Mouse (Mus musculus): ENCODE data around the gene Lhpp. TPM values are rescaled to one million over a fixed set of nuclear protein-coding genes. Genes with fewer than 3 reads are reported as not detected.

The Lhpp gene
- polyA plus RNA-seq, 1 experiment from 2014 or later = 14.3 TPM

DNA sequence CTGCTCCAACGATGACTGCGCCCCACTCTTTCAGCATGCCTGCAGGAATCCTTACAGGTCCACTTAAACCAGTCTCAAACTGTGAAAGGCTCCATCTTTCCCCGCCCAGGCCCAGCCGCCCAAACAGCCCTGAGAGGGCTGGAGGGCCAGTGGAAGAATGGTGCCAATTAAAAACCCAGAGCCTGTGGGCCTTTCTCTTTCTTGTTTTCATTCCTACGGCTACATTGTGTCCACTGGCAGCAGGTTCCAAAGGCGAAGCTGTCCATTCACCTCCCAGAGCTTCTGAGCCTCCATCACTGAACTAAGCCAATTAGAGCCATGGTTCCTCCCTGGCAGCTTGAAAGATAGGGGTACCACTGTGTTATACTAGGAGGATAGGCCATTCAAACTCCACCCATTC lies 121.1 kb downstream of the Lhpp start:
- Histone ChIP-seq H3K27me3 (replicated peaks; ENCODE audit: control insufficient read depth, insufficient read depth, low read length) (no peaks in the 10 kb centered on the region), H3K9ac (ENCODE audit: low read depth, low read length) (no peak overlapping the region), H3K9me3 (ENCODE audit: control insufficient read depth, low read length) (no peaks in the 10 kb centered on the region), H3K36me3 (ENCODE audit: control insufficient read depth, insufficient read depth, low read length) (no peaks in the 10 kb centered on the region; the same call in 1 of the 2 replicates), H3K4me2 (ENCODE audit: low read depth, low read length) (no peak overlapping the region), H3K27ac (replicated peaks; ENCODE audit: low read depth, low read length) (no peak overlapping the region), H3K4me3 (ENCODE audit: low read depth, low read length) (no peak overlapping the region), H3K4me1 (ENCODE audit: control insufficient read depth, insufficient read depth, low read length) (peaks cover 18% of the 10 kb centered on the region)
- ATAC-seq (ENCODE audit: low read depth) (no peak), DNase-seq (ENCODE audit: low spot score) (no peak)
- WGBS = 65% methylated on average over 6 of the region's 6 CpGs

DNA sequence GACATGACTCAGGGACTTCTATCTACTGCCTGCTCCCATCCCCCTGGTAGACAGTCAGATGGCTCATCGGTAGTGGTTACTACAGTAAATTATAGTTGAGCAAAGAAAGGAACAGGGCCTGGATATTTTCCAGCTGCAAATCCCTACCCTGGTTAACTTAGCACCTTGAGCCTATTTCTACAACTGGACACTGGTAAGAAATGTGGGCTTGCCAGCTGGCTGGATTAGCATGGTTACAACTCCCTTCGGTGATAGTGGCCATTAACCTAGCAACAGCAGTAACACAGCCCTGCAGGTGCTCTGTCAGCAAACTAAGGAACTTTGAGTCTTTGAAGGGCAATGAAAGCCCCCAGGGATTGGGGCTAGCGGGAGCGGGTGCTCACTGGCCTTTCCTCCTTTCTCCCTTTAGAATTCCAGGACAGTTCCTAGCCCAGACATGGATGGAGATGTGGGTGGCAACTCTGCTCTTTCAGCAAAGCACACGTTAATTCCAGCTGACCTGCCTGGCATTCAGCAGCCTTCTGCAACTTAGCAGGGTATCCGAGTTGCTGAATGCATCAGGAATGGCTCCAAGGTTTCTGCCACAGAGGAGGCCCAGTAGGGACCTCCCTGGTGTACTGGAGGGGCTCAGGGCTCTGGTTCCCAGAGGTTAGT lies 121.8 kb downstream of the Lhpp start:
- no peaks in the 10 kb centered on the region for H3K9me3 ChIP-seq (ENCODE audit: control insufficient read depth, low read length)
- no peaks in the 10 kb centered on the region for H3K27me3 ChIP-seq (replicated peaks; ENCODE audit: control insufficient read depth, insufficient read depth, low read length)
- ATAC-seq (ENCODE audit: low read depth) = no peak
- 66% methylated on average over 6 of the region's 6 CpGs for WGBS
- H3K36me3 ChIP-seq (ENCODE audit: control insufficient read depth, insufficient read depth, low read length) = no peaks in the 10 kb centered on the region; the same call in 1 of the 2 replicates
- no peak overlapping the region for H3K9ac ChIP-seq (ENCODE audit: low read depth, low read length)
- no peak for DNase-seq (ENCODE audit: low spot score)
- no peak overlapping the region for H3K4me2 ChIP-seq (ENCODE audit: low read depth, low read length)
- H3K4me1 ChIP-seq (ENCODE audit: control insufficient read depth, insufficient read depth, low read length) = peaks cover 21% of the 10 kb centered on the region
- H3K27ac ChIP-seq (replicated peaks; ENCODE audit: low read depth, low read length) = no peak overlapping the region
- H3K4me3 ChIP-seq (ENCODE audit: low read depth, low read length) = no peak overlapping the region

DNA sequence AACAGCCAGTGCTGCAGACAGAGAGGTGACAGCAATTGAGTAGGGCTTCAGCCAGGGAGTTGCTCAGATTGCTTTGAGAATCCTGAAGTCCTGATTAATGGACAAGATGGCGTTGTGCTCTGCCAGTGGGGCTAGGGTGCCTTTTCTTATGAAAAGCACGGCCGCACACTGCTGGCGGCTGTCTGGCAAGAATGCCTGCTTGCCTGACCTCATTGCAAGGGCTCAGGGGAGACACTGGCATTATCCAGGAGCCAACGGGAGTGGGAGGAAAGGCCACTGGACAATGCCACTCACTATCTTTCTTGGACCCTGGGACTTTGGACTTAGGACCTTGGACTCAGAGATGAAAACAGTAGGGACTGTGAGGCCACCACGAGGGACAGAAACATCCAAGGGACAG lies 123.1 kb downstream of the Lhpp start:
- Histone ChIP-seq H3K9ac (ENCODE audit: low read depth, low read length) (no peak overlapping the region), H3K27me3 (replicated peaks; ENCODE audit: control insufficient read depth, insufficient read depth, low read length) (no peaks in the 10 kb centered on the region), H3K9me3 (ENCODE audit: control insufficient read depth, low read length) (no peaks in the 10 kb centered on the region), H3K4me1 (ENCODE audit: control insufficient read depth, insufficient read depth, low read length) (peaks cover 21% of the 10 kb centered on the region), H3K36me3 (ENCODE audit: control insufficient read depth, insufficient read depth, low read length) (no peaks in the 10 kb centered on the region; the same call in 1 of the 2 replicates), H3K4me2 (ENCODE audit: low read depth, low read length) (no peak overlapping the region), H3K4me3 (ENCODE audit: low read depth, low read length) (no peak overlapping the region), H3K27ac (replicated peaks; ENCODE audit: low read depth, low read length) (no peak overlapping the region)
- ATAC-seq (ENCODE audit: low read depth) (no peak), DNase-seq (ENCODE audit: low spot score) (no peak)
- WGBS = 81% methylated on average over 6 of the region's 6 CpGs

DNA sequence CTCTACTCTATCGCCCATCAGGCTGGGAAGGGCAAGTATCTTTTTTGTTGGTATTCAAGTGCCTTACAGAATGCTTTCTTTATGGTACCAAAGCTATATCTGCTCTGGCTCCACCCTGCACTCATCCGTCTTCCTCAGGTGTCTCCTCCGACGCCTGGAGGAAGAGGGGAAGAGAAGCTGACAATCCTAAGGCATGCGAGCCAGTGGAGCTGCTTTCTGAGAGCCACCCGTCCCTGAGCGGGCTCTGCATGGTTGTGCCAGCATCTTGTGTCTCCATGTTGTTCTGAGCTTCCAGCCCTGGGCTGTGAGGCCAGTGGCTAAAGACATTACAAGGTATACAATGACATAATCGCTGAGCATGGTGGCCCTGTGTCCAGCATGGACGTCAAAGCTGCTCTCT lies 123.8 kb downstream of the Lhpp start:
- Histone ChIP-seq H3K4me2 (ENCODE audit: low read depth, low read length) (no peak overlapping the region), H3K9me3 (ENCODE audit: control insufficient read depth, low read length) (no peaks in the 10 kb centered on the region), H3K9ac (ENCODE audit: low read depth, low read length) (no peak overlapping the region), H3K36me3 (ENCODE audit: control insufficient read depth, insufficient read depth, low read length) (no peaks in the 10 kb centered on the region; the same call in 1 of the 2 replicates), H3K27me3 (replicated peaks; ENCODE audit: control insufficient read depth, insufficient read depth, low read length) (no peaks in the 10 kb centered on the region), H3K27ac (replicated peaks; ENCODE audit: low read depth, low read length) (no peak overlapping the region), H3K4me1 (ENCODE audit: control insufficient read depth, insufficient read depth, low read length) (peaks cover 21% of the 10 kb centered on the region), H3K4me3 (ENCODE audit: low read depth, low read length) (no peak overlapping the region)
- no peak for DNase-seq (ENCODE audit: low spot score)
- 88% methylated on average over 9 of the region's 9 CpGs for WGBS
- no peak for ATAC-seq (ENCODE audit: low read depth)

DNA sequence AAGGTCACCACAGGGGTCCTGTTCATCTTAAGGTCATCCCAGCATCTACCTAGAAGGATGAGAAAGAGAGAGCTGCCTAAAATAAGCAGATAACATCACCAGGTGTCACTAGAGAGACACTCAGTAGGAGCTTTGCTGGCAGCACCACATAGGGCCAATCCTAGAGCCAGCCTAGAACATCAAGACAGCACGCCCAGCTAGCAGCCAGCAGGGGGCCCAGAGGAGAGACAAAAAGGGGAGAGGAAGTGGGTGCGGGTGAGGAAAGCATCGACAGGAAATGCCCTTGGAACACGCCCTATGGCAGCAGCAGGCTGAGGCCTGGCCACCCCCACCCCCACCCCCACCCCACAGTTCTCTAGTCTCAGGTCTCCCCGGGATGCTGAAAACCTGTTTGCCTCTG lies 124.7 kb downstream of the Lhpp start:
- 32% methylated on average over 5 of the region's 5 CpGs for WGBS
- H3K9ac ChIP-seq (ENCODE audit: low read depth, low read length) = no peak overlapping the region
- H3K36me3 ChIP-seq (ENCODE audit: control insufficient read depth, insufficient read depth, low read length) = no peaks in the 10 kb centered on the region
- H3K4me3 ChIP-seq (ENCODE audit: low read depth, low read length) = no peak overlapping the region
- no peaks in the 10 kb centered on the region for H3K27me3 ChIP-seq (replicated peaks; ENCODE audit: control insufficient read depth, insufficient read depth, low read length)
- H3K9me3 ChIP-seq (ENCODE audit: control insufficient read depth, low read length) = no peaks in the 10 kb centered on the region
- peaks cover 21% of the 10 kb centered on the region for H3K4me1 ChIP-seq (ENCODE audit: control insufficient read depth, insufficient read depth, low read length)
- H3K27ac ChIP-seq (replicated peaks; ENCODE audit: low read depth, low read length) = peak overlapping the region; percentile 56
- DNase-seq (ENCODE audit: low spot score) (peak; percentile 69), ATAC-seq (ENCODE audit: low read depth) (no peak)
- no peak overlapping the region for H3K4me2 ChIP-seq (ENCODE audit: low read depth, low read length)

DNA sequence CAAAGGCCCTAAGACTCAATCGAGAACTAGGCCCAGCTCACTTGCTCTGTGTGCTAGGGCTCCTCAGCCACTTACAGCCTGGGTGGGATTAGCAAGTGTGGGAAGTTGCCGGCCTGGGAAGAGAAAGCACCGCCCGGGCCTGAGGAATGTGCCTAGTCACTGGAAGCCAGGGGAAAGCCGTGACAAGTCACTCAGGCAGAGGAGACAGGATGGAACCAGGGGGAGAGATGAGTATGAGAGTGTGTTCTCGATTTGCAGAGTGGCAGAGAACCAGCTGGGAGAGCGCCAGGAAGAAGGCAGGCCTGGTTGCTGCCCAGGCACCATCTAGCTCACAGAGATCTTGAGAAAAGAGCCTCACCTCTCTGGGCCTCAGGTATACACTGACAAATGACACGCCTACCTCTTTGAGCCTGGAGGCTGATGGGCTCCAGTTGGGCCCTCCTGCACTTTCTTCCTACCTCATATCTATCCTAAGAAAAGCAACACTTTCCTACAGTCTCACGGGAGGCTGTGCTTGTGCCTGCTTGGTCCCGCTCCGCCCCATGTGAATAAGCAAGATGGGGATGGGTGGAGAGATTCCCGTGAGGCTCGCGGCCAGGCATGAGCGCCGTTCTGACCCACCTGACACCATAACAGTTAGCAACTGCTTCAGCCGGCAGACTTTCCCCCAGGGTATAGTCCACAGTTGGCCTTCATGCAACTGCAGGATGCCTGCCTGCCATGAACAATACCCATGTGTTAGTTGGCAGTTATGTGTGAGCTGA lies 125.8 kb downstream of the Lhpp start:
- peaks cover 21% of the 10 kb centered on the region for H3K4me1 ChIP-seq (ENCODE audit: control insufficient read depth, insufficient read depth, low read length)
- DNase-seq (ENCODE audit: low spot score) (peak; percentile 88), ATAC-seq (ENCODE audit: low read depth) (peak; percentile 76)
- no peak overlapping the region for H3K9ac ChIP-seq (ENCODE audit: low read depth, low read length)
- no peaks in the 10 kb centered on the region for H3K9me3 ChIP-seq (ENCODE audit: control insufficient read depth, low read length)
- H3K4me3 ChIP-seq (ENCODE audit: low read depth, low read length) = no peak overlapping the region
- 46% methylated on average over 17 of the region's 17 CpGs for WGBS
- H3K36me3 ChIP-seq (ENCODE audit: control insufficient read depth, insufficient read depth, low read length) = no peaks in the 10 kb centered on the region
- peak overlapping the region; percentile 56 for H3K27ac ChIP-seq (replicated peaks; ENCODE audit: low read depth, low read length)
- no peaks in the 10 kb centered on the region for H3K27me3 ChIP-seq (replicated peaks; ENCODE audit: control insufficient read depth, insufficient read depth, low read length)
- no peak overlapping the region for H3K4me2 ChIP-seq (ENCODE audit: low read depth, low read length)

DNA sequence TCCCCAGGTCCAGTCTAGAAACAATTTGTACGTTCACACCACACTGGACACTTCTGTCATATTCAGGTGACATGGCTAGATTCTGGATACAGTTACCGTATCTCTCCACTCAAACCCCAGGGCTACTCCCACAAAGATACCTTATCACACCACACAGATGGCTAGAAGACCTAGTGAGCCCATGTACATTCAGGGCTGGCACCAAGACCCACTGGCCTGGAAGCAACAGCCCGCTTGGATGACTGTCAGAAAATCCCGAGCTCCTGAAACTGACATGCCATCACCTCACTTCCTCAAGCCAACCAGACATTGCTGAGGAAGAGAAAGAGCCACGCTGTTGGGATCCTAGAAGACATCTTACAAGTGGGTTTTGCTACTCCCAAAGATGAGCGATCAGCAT lies 128.4 kb downstream of the Lhpp start:
- Histone ChIP-seq H3K9ac (ENCODE audit: low read depth, low read length) (no peak overlapping the region), H3K4me3 (ENCODE audit: low read depth, low read length) (no peak overlapping the region), H3K4me1 (ENCODE audit: control insufficient read depth, insufficient read depth, low read length) (peaks cover 18% of the 10 kb centered on the region), H3K27ac (replicated peaks; ENCODE audit: low read depth, low read length) (no peak overlapping the region), H3K9me3 (ENCODE audit: control insufficient read depth, low read length) (no peaks in the 10 kb centered on the region), H3K4me2 (ENCODE audit: low read depth, low read length) (no peak overlapping the region), H3K27me3 (replicated peaks; ENCODE audit: control insufficient read depth, insufficient read depth, low read length) (no peaks in the 10 kb centered on the region), H3K36me3 (ENCODE audit: control insufficient read depth, insufficient read depth, low read length) (no peaks in the 10 kb centered on the region)
- WGBS = 92% methylated on average over 6 of the region's 6 CpGs
- DNase-seq (ENCODE audit: low spot score) (no peak), ATAC-seq (ENCODE audit: low read depth) (no peak)

DNA sequence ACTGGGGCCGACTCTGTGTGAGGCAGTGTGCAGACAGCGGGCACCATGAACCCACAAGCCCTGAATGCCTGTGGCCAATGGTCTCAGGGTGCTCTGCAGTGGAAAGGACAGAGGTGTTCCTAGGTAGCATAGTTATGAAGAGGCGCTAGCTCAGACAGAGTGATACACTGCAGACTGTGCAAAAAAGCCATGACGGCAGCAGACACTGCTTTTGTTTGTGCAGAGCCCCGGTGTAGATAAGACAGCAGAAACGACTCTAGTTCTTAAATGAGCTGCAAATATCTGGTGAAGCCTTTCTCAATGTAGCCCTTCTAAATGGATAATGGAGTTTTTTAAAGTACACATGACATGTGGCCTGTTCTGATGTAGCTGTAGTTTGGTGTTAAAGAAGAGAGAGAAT lies 129.4 kb downstream of the Lhpp start:
- Histone ChIP-seq H3K4me3 (ENCODE audit: low read depth, low read length) (no peak overlapping the region), H3K4me2 (ENCODE audit: low read depth, low read length) (no peak overlapping the region), H3K36me3 (ENCODE audit: control insufficient read depth, insufficient read depth, low read length) (no peaks in the 10 kb centered on the region), H3K27me3 (replicated peaks; ENCODE audit: control insufficient read depth, insufficient read depth, low read length) (no peaks in the 10 kb centered on the region), H3K9ac (ENCODE audit: low read depth, low read length) (no peak overlapping the region), H3K4me1 (ENCODE audit: control insufficient read depth, insufficient read depth, low read length) (peaks cover 18% of the 10 kb centered on the region), H3K27ac (replicated peaks; ENCODE audit: low read depth, low read length) (no peak overlapping the region), H3K9me3 (ENCODE audit: control insufficient read depth, low read length) (no peaks in the 10 kb centered on the region)
- ATAC-seq (ENCODE audit: low read depth) (no peak), DNase-seq (ENCODE audit: low spot score) (no peak)
- 88% methylated on average over 6 of the region's 6 CpGs for WGBS

Measured in embryonic facial prominence, embryonic 14.5 days (tissue).